Mouse (Mus musculus) spleen, postnatal 10 days (tissue): ENCODE results near the gene Ypel4.

ENCODE experiments used
- DNase-seq, 2 experiments: peaks; one replicate each; pipeline ENCODE4 v3.0.0; 2021 to 2022; ENCODE audit warnings: low spot score in 2 of 2

The Ypel4 gene

DNA sequence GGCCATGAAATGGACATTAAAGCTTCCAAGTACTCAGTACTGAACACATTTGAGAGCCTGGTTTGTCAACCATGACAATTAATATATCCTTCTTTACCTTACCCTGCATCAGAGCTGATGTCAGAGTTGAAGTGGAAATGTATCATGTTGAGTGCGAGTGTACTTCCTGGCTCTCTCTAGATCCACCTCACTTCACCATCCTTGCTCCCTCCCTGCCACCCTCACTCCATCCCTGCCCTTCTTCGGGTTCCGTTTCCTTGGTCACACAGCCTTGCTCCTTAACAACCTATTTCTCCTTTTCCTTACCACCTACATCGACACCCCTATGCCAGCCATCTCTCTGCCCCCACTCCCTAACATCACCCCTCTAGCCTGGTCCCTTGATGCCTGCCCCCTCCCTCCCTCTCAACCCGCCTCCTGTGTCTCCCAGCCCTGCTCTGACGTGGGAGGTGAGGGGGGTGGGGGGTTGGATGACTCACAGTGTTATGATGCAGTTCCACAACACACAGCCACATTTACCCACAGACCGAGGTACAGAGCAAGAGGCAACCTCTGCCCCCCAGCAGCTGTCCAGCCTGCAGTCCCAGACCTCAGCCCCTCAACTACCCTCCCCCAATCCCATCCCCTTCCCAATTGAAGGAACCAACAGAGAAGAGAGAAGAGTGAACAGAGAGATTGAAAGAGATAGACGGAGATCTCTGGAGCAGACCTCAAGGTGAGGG lies at the start of gene Ypel4:
Ypel4 (plus strand) TSS at position 480 of the 722 bp plus-strand sequence.
- DNase-seq, result peak in 1 of 2 experiments; percentile 76

DNA sequence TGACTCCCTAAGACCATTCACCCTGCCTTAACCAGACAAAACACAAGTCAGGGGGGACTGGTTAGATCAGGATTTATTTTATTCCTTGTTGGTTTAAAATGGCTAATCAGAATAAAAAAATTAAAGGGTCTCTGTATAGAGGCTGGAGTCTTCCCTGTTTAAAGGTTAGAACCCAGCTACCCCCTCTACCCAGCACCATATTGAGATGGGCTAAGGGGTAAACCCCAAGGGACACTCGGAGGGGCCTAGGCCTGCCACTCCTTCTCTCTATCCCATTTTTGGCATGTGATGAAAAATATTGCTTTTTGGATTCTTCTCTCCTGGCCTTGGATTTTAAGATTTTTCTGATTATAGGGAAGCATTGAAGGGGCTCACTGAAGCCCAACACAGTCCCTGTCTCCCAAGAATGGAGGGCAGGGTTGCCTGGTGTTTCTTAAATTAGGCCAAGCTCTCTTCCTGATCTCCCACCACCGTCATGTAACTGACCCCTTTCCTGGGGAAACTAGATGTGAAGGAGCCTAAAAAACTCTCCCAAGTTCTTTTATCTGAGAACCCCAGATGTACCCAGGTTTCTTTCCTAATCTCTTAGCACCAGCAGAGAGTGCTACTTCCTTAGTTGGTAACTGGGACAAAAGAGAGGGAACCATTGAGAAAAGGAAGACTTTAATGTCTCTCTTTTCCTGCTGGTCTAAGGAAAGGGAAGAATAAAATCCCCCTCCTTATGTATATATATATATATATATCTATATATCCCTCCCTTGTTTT lies 45.6 kb upstream of the Ypel4 start:
- no peak for DNase-seq

DNA sequence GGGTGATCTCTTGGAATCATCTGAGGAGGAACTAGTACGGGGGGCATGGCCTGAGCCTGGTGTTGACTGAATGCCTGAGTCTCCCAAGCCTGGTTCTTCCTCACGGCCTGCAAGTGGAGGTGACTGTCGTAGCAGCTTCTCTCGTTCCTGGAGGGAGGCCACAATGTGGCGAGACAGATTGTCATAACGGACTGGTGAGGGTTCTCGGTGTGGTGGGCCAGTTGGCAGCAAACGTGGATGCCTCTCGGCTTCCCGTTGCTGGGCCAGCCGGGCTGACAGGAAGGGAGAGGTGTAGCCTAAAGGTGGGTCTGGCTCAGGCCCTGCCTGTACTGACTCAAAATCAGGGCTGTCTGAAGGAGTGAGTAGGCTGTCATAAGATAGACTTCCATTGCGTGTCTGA lies 43.8 kb upstream of the Ypel4 start:
- DNase-seq, result no peak

DNA sequence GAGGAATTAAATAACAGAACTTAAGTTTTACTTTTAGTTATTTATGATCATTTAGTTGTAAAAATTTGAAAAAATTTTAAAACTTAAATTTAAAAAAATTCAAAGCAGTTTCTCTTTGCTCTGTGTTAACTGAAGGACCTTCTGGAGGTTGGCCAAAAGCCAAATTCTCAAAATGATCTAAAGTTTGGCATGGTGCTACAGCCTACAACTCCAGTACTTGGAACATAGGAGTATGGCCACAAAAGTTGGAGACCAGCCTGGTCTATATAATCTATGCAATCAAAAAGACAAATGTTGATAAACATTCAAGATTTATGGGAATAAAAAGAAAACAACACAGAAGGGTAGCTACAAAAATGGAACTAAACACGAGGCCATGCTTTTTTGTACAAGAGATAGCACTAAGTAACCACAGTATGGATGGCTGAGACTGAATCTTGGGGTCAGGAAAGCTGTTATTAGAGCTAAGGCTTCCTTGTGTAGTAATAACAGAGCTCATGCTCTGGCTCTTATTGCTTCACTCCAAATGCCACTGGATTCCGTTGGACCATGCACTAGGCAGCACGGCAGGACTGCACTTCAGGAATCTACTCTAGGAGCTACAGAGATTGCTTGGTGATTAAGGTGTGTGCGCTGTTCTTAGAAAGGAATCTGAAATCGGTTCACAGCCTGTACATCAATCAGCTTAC lies 38.7 kb upstream of the Ypel4 start:
- DNase-seq, result no peak

GRCm38 (mm10) chr2:84703497-84703896 lies 30.4 kb upstream of the Ypel4 start:
- DNase-seq, result no peak

GRCm38 (mm10) chr2:84704329-84704728 lies 29.5 kb upstream of the Ypel4 start:
- DNase-seq, result no peak

DNA sequence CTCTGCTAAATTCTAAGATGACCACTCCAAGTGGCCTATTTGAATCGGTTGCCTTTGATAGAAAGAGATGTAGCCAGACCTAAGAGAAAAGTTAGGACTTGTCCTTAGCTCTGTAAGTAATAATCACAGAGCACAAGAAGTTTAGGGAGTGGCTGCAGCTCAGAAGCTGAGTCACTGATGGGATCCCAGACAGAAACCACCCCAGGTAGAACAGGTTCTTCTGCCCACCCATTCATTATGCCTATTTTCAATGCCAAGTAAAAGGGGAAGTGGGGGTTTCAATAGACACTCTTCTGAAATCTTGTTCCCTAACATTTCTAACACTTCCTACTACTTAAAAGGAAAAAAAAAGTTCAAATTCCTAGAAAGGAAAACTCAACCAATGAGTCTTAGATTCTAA lies 28.6 kb upstream of the Ypel4 start:
- DNase-seq, result no peak

- no peak for DNase-seq
Observed at GRCm38 (mm10) chr2:84707523-84707922, 26.3 kb upstream of the Ypel4 start.

DNA sequence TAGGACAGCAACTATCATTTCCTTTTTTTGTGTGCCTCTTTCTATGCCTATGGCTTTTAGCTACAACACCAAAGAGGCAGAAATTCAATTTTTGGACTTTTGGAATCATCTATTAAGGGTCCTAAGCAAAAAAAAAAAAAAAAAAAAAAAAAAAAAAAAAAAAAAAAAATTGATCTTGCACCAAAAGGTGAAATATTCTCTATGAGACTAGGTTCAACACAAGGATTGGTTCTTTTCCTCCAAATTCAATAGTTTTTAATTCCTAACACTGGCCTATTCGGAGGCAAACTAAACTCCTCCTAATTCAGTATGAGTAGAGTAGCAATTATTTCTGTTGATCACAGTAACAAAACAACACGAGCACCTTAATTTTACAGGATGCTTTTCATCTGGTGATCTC lies 22.0 kb upstream of the Ypel4 start:
- DNase-seq, result no peak

- DNase-seq, result no peak
Observed at GRCm38 (mm10) chr2:84714422-84714810, 19.4 kb upstream of the Ypel4 start.

- DNase-seq, result peak; percentile 95 to 99
Observed at GRCm38 (mm10) chr2:84714811-84715561, 18.9 kb upstream of the Ypel4 start, which contains the start of gene Zdhhc5. Zdhhc5 (minus strand) TSS chr2:84715180.

DNA sequence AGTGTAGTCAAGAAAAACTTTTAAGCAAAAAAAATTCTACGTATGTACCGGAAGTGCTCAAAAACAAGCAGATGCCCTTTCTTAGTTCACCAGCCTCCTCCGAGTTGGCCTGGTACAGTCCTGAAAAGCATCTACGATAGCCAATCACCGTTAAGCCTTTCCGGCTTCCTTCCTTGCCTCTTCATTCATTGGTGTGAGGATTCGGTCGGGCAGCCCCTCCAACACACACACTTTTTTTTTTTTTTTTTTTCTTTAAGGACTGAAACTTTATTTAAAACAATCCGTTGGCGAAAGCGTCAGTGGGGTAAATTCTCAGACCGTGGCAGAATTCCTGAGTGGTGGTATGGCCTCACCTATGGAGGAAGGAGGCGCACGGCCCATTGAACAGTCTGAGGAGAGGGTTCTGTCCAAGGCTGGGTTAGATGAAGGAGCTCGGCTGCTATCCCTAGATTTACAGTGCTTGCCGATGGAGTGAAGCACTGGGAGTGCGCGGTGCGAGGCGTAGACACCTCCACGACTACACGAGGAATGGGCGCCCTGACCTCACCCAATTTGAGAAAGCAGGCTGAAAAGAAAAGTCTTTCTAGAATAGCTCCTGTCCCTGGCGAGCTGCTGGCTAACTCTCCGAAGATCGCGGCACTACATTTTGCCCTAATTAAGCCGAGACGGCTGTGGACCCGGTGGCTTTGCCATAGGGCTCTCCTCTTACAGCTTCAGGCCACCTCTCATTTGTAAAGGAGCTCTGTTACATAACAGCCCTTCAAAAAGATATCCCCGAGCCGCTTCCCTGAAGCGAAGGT lies 18.1 kb upstream of the Ypel4 start:
- peak; percentile 82 to 83 for DNase-seq

GRCm38 (mm10) chr2:84716423-84717355 lies 17.2 kb upstream of the Ypel4 start:
- DNase-seq, result peak in 1 of 2 experiments; percentile 34

GRCm38 (mm10) chr2:84717357-84717756 lies 16.5 kb upstream of the Ypel4 start:
- DNase-seq, result no peak

DNA sequence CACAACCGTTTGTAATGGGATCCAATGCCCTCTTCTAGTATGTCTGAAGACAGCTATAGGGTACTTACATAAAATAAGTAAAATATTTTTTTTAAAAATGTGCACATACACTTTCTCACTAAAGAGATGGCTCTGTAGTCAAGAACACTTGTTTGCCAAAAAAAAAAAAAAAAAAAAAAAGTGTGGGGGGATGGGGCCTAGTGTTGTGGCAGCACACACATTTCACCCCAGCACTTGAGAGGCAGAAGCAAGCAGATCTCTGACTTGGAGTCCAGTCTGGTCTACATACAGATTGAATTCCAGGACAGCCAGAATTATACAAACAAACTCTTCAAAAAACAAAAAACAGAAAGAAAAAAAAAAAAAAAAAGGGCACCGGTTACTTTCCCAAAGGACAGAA lies 13.1 kb upstream of the Ypel4 start:
- no peak for DNase-seq

- DNase-seq, result no peak
Observed at GRCm38 (mm10) chr2:84721182-84721581, 12.7 kb upstream of the Ypel4 start.

DNA sequence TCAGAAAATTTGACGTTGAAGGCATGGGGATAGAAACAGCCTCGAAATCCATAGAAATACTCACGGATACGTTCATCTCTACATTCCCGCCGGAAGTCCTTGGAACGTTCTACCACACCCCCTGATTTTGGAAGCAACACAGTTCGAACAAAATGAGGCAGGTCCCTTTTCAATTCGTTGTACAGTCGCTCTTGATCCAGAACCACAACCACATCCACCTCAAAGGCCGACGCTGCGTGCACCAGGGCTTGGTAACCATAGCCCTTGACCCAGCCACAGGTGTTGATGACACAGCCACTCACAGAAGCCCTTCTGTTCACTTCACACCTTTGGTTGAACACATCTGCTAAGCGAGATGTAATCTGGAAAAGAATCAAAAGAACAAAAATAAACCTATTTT lies 10.0 kb upstream of the Ypel4 start:
- DNase-seq, result no peak

DNA sequence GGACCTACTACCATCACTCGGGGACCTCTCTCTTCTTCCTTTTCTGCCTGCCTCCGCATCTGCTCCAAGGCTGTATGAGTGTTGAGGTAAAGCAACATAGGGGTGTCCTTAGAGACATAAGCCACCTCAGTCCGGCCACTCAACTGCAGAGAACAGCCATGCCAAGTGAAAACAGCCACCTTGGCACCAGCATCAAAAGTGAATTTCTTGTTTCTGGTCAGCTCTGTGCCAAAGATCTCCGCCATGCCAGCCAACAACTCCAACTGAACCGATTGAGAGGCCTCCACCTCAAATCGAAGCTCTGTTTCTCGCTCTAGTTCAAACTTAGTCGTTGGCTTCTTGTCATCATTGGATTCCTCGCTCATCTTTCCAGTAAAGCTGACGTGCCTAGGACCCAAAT lies 8.1 kb upstream of the Ypel4 start:
- no peak for DNase-seq

- DNase-seq, result no peak
Observed at GRCm38 (mm10) chr2:84726716-84727115, 7.1 kb upstream of the Ypel4 start.
